Mouse (Mus musculus): ENCODE data around the gene Sult2a5. TPM values are rescaled to one million over a fixed set of nuclear protein-coding genes. Genes with fewer than 3 reads are reported as not detected.

Sult2a5 gene
- not detected for total RNA-seq (2021)
- long read RNA-seq, experiment 1: 0 reads
- long read RNA-seq, experiment 2: 0 reads

DNA sequence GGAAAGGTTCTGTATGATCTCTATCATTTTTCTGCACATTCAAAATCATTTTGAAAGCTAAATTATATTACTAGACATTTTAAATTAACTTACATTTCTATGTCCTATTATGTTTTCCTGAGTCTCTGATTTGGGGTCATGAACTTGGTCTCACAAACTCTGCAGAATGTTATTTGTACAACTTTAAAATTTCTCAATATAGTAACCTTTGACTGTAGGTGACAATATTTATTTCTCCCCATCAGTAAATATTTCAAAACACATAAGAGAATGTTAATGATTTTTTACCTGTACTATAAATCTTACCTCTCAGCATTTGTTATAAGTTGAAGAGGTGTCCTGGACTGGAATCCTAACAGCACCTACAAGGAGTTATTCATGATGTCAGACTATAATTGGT lies at the start of gene Sult2a5:
Gene Sult2a5 (plus strand): TSS at position 301 of the 400 bp plus-strand sequence.
- intact Hi-C loops (cut with DNase I): no loop called here
- Histone ChIP-seq H3K27ac (no peak within 1 kb of the TSS), H3K4me3 (no peak within 1 kb of the TSS)
- no peak for TF ChIP-seq CTCF (IDR thresholded peaks at IDR 0.05)
- DNase-seq: no peak

Other genes with a start within 250 kb of the Sult2a5 start
- gene Cabp5, start 225.8 kb upstream of the Sult2a5 start, total RNA-seq (2021): not detected
- gene Bsph1, start 173.1 kb upstream of the Sult2a5 start, total RNA-seq (2021): not detected
- not detected for gene Bsph2, start 52.9 kb upstream of the Sult2a5 start, total RNA-seq (2021)
- gene Sult2a2, start 109.5 kb downstream of the Sult2a5 start, total RNA-seq (2021): not detected
- not detected for gene Sult2a1, start 213.4 kb downstream of the Sult2a5 start, total RNA-seq (2021)